Comparison of ENCODE assay signal across 8 mouse cellular contexts in genomic region chr7:99351802-99352517, GRCm38 (mm10). TPM values are rescaled to one million over a fixed set of nuclear protein-coding genes. Genes with fewer than 3 reads are reported as not detected.
DNase-seq lines count a peak whose midpoint lies in the region; ATAC-seq and TF ChIP-seq lines count a peak whose summit lies in the region.

No protein-coding gene starts in this region.

- ATAC-seq in kidney, embryonic 15.5 days (replicated peaks; ENCODE audit: low FRiP score) = peak; percentile 5
- no peak for ATAC-seq in stomach, embryonic 16.5 days (ENCODE audit: insufficient read depth, low FRiP score)
- ATAC-seq in megakaryocyte, adult 5-6 weeks (ENCODE audit: poor library complexity, severe bottlenecking) = no peak

- peak overlapping the region; percentile 91 for H3K9ac ChIP-seq in kidney, embryonic 15.5 days
- peak overlapping the region; percentile 75 for H3K9ac ChIP-seq in stomach, embryonic 16.5 days (ENCODE audit: low read length)

- peak overlapping the region; percentile 75 for H3K4me3 ChIP-seq in E14TG2a.4 (replicated peaks; ENCODE audit: low read length)
- H3K4me3 ChIP-seq in heart, embryonic 10.5 days = peak overlapping the region; percentile 73
- peak overlapping the region; percentile 79 for H3K4me3 ChIP-seq in kidney, embryonic 15.5 days (replicated peaks)
- H3K4me3 ChIP-seq in stomach, embryonic 16.5 days (replicated peaks; ENCODE audit: low read length) = peak overlapping the region; percentile 75

- H3K36me3 ChIP-seq in E14TG2a.4 (ENCODE audit: insufficient read depth, low read length) = peaks cover 10% of the 10 kb centered on the region
- H3K36me3 ChIP-seq in heart, embryonic 10.5 days = peaks cover 42% of the 10 kb centered on the region
- H3K36me3 ChIP-seq in kidney, embryonic 15.5 days = peaks cover 33% of the 10 kb centered on the region
- H3K36me3 ChIP-seq in stomach, embryonic 16.5 days (ENCODE audit: control insufficient read depth, insufficient read depth, low read length) = peaks cover 21% of the 10 kb centered on the region

- peaks cover 78% of the 10 kb centered on the region for H3K27me3 ChIP-seq in E14TG2a.4 (ENCODE audit: insufficient read depth, low read length)
- H3K27me3 ChIP-seq in heart, embryonic 10.5 days (ENCODE audit: insufficient read depth, poor library complexity, severe bottlenecking) = no peaks in the 10 kb centered on the region
- no peaks in the 10 kb centered on the region for H3K27me3 ChIP-seq in kidney, embryonic 15.5 days
- H3K27me3 ChIP-seq in stomach, embryonic 16.5 days (ENCODE audit: control insufficient read depth, insufficient read depth, low read length) = no peaks in the 10 kb centered on the region

- H3K4me2 ChIP-seq in kidney, embryonic 15.5 days = peak overlapping the region; percentile 88
- peak overlapping the region; percentile 62 for H3K4me2 ChIP-seq in stomach, embryonic 16.5 days (ENCODE audit: low read depth, low read length)

- H3K27ac ChIP-seq in heart, embryonic 10.5 days = peak overlapping the region; percentile 95
- H3K27ac ChIP-seq in kidney, embryonic 15.5 days = peak overlapping the region; percentile 96
- H3K27ac ChIP-seq in stomach, embryonic 16.5 days (ENCODE audit: low read length) = peak overlapping the region; percentile 94

- under 1% methylated on average over 18 of the region's 18 CpGs for WGBS in heart, embryonic 10.5 days
- 4% methylated on average over 18 of the region's 18 CpGs for WGBS in kidney, embryonic 15.5 days
- 5% methylated on average over 18 of the region's 18 CpGs for WGBS in stomach, embryonic 16.5 days

- peaks cover 83% of the 10 kb centered on the region for H3K4me1 ChIP-seq in E14TG2a.4 (replicated peaks; ENCODE audit: low read depth, low read length)
- H3K4me1 ChIP-seq in heart, embryonic 10.5 days = peaks cover 72% of the 10 kb centered on the region
- H3K4me1 ChIP-seq in kidney, embryonic 15.5 days = peaks cover 80% of the 10 kb centered on the region
- H3K4me1 ChIP-seq in stomach, embryonic 16.5 days (ENCODE audit: control insufficient read depth, insufficient read depth, low read length) = peaks cover 38% of the 10 kb centered on the region

- no peaks in the 10 kb centered on the region for H3K9me3 ChIP-seq in E14TG2a.4 (ENCODE audit: low read length)
- no peaks in the 10 kb centered on the region for H3K9me3 ChIP-seq in heart, embryonic 10.5 days
- H3K9me3 ChIP-seq in kidney, embryonic 15.5 days (replicated peaks) = no peaks in the 10 kb centered on the region
- no peaks in the 10 kb centered on the region for H3K9me3 ChIP-seq in stomach, embryonic 16.5 days (replicated peaks; ENCODE audit: control insufficient read depth, low read length)

- peak; percentile 28 to 38 for DNase-seq in adrenal gland, postnatal 36 days
- DNase-seq in heart, embryonic 10.5 days (ENCODE audit: low spot score) = peak; percentile 83
- peak; percentile 47 for DNase-seq in lung, postnatal 14 days
- DNase-seq in right cerebral cortex, postnatal 36 days (ENCODE audit: low spot score in 2 of 2) = no peak

- no peak for TF ChIP-seq CTCF in E14TG2a.4 (conservative IDR thresholded peaks at IDR 0.05; ENCODE audit: low read length)

RNA-seq across cellular contexts. Expression of gene Serpinh1, which starts 1.1 kb away (rescaled TPM):
- 100 to 1,000 TPM; 266 to 469 TPM for total RNA-seq in adrenal gland, postnatal 36 days (2021)
- polyA plus RNA-seq in heart, embryonic 10.5 days (2016; fragmentation: Nextera tagmentation; extraction: Ambion mirVana) = 1,580 and 1,787 TPM in 2 replicates
- 1,575 and 1,603 TPM in 2 replicates for polyA plus RNA-seq in kidney, embryonic 15.5 days (2015; fragmentation: Nextera tagmentation; extraction: Ambion mirVana)
- 1,327 and 1,379 TPM in 2 replicates for polyA plus RNA-seq in stomach, embryonic 16.5 days (2015; fragmentation: Nextera tagmentation; extraction: Ambion mirVana)
- 0.23 and 0.76 TPM in 2 replicates for total RNA-seq in megakaryocyte, adult 5-6 weeks (2015)
- 0.37 and 0.73 TPM in 2 replicates for total RNA-seq in megakaryocyte, adult 5-6 weeks (2017)

RNA-seq across cellular contexts. Expression of gene Gdpd5, which starts 29.3 kb away (rescaled TPM):
- 1 to 10 TPM; 7.5 to 7.6 TPM for total RNA-seq in adrenal gland, postnatal 36 days (2021)
- 24.2 and 31.6 TPM in 2 replicates for polyA plus RNA-seq in heart, embryonic 10.5 days (2016; fragmentation: Nextera tagmentation; extraction: Ambion mirVana)
- 14.5 and 17.3 TPM in 2 replicates for polyA plus RNA-seq in kidney, embryonic 15.5 days (2015; fragmentation: Nextera tagmentation; extraction: Ambion mirVana)
- polyA plus RNA-seq in stomach, embryonic 16.5 days (2015; fragmentation: Nextera tagmentation; extraction: Ambion mirVana) = 17.1 and 19.6 TPM in 2 replicates
- total RNA-seq in megakaryocyte, adult 5-6 weeks (2015) = 0.96 and 3.5 TPM in 2 replicates
- 0.70 and 1.0 TPM in 2 replicates for total RNA-seq in megakaryocyte, adult 5-6 weeks (2017)

Comparison
In these comparisons a context has a peak if more than half of its experiments do, and no peak if none do; other contexts are left out.
1. DNase-seq: peak in adrenal gland, postnatal 36 days (2 of 2), heart, embryonic 10.5 days (single experiment) and lung, postnatal 14 days (single experiment); none in right cerebral cortex, postnatal 36 days (0 of 2).
2. Peak in every context shown above with its lines, with median percentiles within 50 percentile points of each other: H3K4me3 ChIP-seq and H3K27ac ChIP-seq.